Mouse (Mus musculus) colon, adult 2 months (tissue): Measurements from ENCODE around the gene Dixdc1. TPM values are rescaled to one million over a fixed set of nuclear protein-coding genes. Genes with fewer than 3 reads are reported as not detected.

ENCODE experiments used
- polyA plus RNA-seq: library from polyadenylated mRNA; depleted of rRNA; stranded (reverse); fragments of >200 nt; gene quantifications from 2 replicates; pipeline ENCODE4 v1.2.3, GENCODE M21; 2012; rRNA removed

The Dixdc1 gene
- 3.8 and 4.2 TPM in 2 replicates for polyA plus RNA-seq

GRCm38 (mm10) chr9:50738914-50739870 lies at the start of gene Dixdc1:
TSS of gene Dixdc1 (minus strand) at chr9:50739517.

GRCm38 (mm10) chr9:50774991-50775612 lies 35.8 kb upstream of the Dixdc1 start, which contains the start of the genes Alg9 and 1110032A03Rik:
TSS of gene Alg9 (plus strand) at chr9:50775019.
TSS of gene 1110032A03Rik (minus strand) at chr9:50775520.

GRCm38 (mm10) chr9:50768107-50769002 lies 29.0 kb upstream of the Dixdc1 start, which contains the start of gene Fdxacb1:
TSS of gene Fdxacb1 (plus strand) at chr9:50768236.

GRCm38 (mm10) chr9:50752054-50752602 lies 12.8 kb upstream of the Dixdc1 start, which contains the start of gene Hspb2:
TSS of gene Hspb2 (minus strand) at chr9:50752354.

GRCm38 (mm10) chr9:50751323-50751722 lies 12.0 kb upstream of the Dixdc1 start, which contains the start of gene Cryab:
TSS of gene Cryab (plus strand) at chr9:50751325.

GRCm38 (mm10) chr9:50746214-50746677 lies 6.9 kb upstream of the Dixdc1 start, which contains the start of gene 2310030G06Rik:
TSS of gene 2310030G06Rik (minus strand) at chr9:50746536.

GRCm38 (mm10) chr9:50659392-50660217 lies 79.7 kb downstream of the Dixdc1 start, which contains the start of gene Dlat:
TSS of gene Dlat (minus strand) at chr9:50659780.

GRCm38 (mm10) chr9:50616766-50617603 lies 122.3 kb downstream of the Dixdc1 start, which contains the start of the genes Pih1d2 and Nkapd1:
TSS of gene Pih1d2 (plus strand) at chr9:50617321.
TSS of gene Nkapd1 (minus strand) at chr9:50617464.

Other genes starting within 250 kb of the Dixdc1 start
- 76.3 and 144 TPM in 2 replicates for gene Plet1, start 245.0 kb downstream of the Dixdc1 start, polyA plus RNA-seq
- 33.4 and 38.2 TPM in 2 replicates for gene Pts, start 210.8 kb downstream of the Dixdc1 start, polyA plus RNA-seq
- 36.9 and 39.9 TPM in 2 replicates for gene Il18, start 184.7 kb downstream of the Dixdc1 start, polyA plus RNA-seq
- 3.0 and 4.6 TPM in 2 replicates for gene Bco2, start 184.3 kb downstream of the Dixdc1 start, polyA plus RNA-seq
- gene Tex12, start 178.2 kb downstream of the Dixdc1 start, polyA plus RNA-seq = not detected in 2 replicates
- 315 and 398 TPM in 2 replicates for gene Sdhd, start 135.7 kb downstream of the Dixdc1 start, polyA plus RNA-seq
- gene Timm8b, start 135.6 kb downstream of the Dixdc1 start, polyA plus RNA-seq = 123 and 144 TPM in 2 replicates
- gene Pih1d2, start 122.2 kb downstream of the Dixdc1 start, polyA plus RNA-seq = 0.66 and 1.0 TPM in 2 replicates
- 4.3 and 4.5 TPM in 2 replicates for gene Nkapd1, start 122.1 kb downstream of the Dixdc1 start, polyA plus RNA-seq
- 20.5 and 20.6 TPM in 2 replicates for gene Dlat, start 79.7 kb downstream of the Dixdc1 start, polyA plus RNA-seq
- gene 2310030G06Rik, start 7.0 kb upstream of the Dixdc1 start, polyA plus RNA-seq = 10.6 and 10.8 TPM in 2 replicates
- gene Cryab, start 11.8 kb upstream of the Dixdc1 start, polyA plus RNA-seq = 58.7 and 96.1 TPM in 2 replicates
- gene Hspb2, start 12.8 kb upstream of the Dixdc1 start, polyA plus RNA-seq = 22.0 and 25.4 TPM in 2 replicates
- gene Fdxacb1, start 28.7 kb upstream of the Dixdc1 start, polyA plus RNA-seq = 3.2 and 3.4 TPM in 2 replicates
- 26.7 and 31.0 TPM in 2 replicates for gene Alg9, start 35.5 kb upstream of the Dixdc1 start, polyA plus RNA-seq
- 27.5 and 36.9 TPM in 2 replicates for gene 1110032A03Rik, start 36.0 kb upstream of the Dixdc1 start, polyA plus RNA-seq
- gene Ppp2r1b, start 105.8 kb upstream of the Dixdc1 start, polyA plus RNA-seq = 7.7 and 8.7 TPM in 2 replicates